Mouse (Mus musculus) forebrain, embryonic 11.5 days (tissue): ENCODE measurements around the gene Wfdc5. TPM values are rescaled to one million over a fixed set of nuclear protein-coding genes. Genes with fewer than 3 reads are reported as not detected.

Experiments
- ATAC-seq: fragments of 200-750 bp; cut with Nextera tagmentation; replicated peaks from 2 replicates; pipeline ENCODE4 v1.8.0; 2017; ENCODE audit warnings: moderate TSS enrichment; ENCODE audit not compliant: low FRiP score
- DNase-seq: peaks from one replicate; pipeline ENCODE4 v3.0.0-alpha.2; 2017; ENCODE audit warnings: low spot score
- H3K27ac ChIP-seq: fragments of 300-500 bp; sonication (generic); 2 replicates; pipeline ENCODE4 v1.5.1; 2014; ENCODE audit warnings: low read depth, low read length
- H3K27me3 ChIP-seq: fragments of 300-500 bp; sonication (generic); 2 replicates; pipeline ENCODE4 v1.6.1; 2014; ENCODE audit warnings: mild to moderate bottlenecking, low read length, mixed read lengths; ENCODE audit not compliant: control insufficient read depth, insufficient read depth
- H3K36me3 ChIP-seq: fragments of 300-500 bp; sonication (generic); 2 replicates; pipeline ENCODE4 v1.6.1; 2014; ENCODE audit warnings: mild to moderate bottlenecking, low read length, moderate library complexity, mixed read lengths; ENCODE audit not compliant: control insufficient read depth, insufficient read depth
- H3K4me1 ChIP-seq: fragments of 300-500 bp; sonication (generic); replicated peaks from 2 replicates; pipeline ENCODE4 v1.6.1; 2014; ENCODE audit warnings: low read length, mixed read lengths; ENCODE audit not compliant: control insufficient read depth, insufficient read depth
- H3K4me2 ChIP-seq: fragments of 300-500 bp; sonication (generic); 2 replicates; pipeline ENCODE4 v1.6.1; 2014; ENCODE audit warnings: low read depth, mild to moderate bottlenecking, low read length, moderate library complexity, mixed read lengths; ENCODE audit not compliant: severe bottlenecking
- H3K4me3 ChIP-seq: fragments of 300-500 bp; sonication (generic); 2 replicates; pipeline ENCODE4 v1.5.1; 2014; ENCODE audit warnings: low read depth, low read length
- H3K9ac ChIP-seq: fragments of 300-500 bp; sonication (generic); 2 replicates; pipeline ENCODE4 v1.6.1; 2014; ENCODE audit warnings: low read length
- H3K9me3 ChIP-seq: fragments of 300-500 bp; sonication (generic); 2 replicates; pipeline ENCODE4 v1.6.1; 2016; ENCODE audit warnings: low read length, mixed read lengths; ENCODE audit not compliant: control insufficient read depth
- WGBS: fragments of 180-500 bp; shearing (Covaris S2); extraction: QIAGEN DNeasy Blood & Tissue Kit; methylation state at CpG from one replicate; pipeline ENCODE4 v1.1.7; 2014; 5-methylcytosine and 5-hydroxymethylcytosine counted together
- polyA plus RNA-seq: library from polyadenylated mRNA; unstranded; fragments of >200 nt; fragmentation: Nextera tagmentation; extraction: Ambion mirVana; gene quantifications from 2 replicates; pipeline ENCODE4 v1.2.1, GENCODE M21; 2014

Wfdc5 gene
- polyA plus RNA-seq, 1 experiment from 2014 or later: not detected

DNA sequence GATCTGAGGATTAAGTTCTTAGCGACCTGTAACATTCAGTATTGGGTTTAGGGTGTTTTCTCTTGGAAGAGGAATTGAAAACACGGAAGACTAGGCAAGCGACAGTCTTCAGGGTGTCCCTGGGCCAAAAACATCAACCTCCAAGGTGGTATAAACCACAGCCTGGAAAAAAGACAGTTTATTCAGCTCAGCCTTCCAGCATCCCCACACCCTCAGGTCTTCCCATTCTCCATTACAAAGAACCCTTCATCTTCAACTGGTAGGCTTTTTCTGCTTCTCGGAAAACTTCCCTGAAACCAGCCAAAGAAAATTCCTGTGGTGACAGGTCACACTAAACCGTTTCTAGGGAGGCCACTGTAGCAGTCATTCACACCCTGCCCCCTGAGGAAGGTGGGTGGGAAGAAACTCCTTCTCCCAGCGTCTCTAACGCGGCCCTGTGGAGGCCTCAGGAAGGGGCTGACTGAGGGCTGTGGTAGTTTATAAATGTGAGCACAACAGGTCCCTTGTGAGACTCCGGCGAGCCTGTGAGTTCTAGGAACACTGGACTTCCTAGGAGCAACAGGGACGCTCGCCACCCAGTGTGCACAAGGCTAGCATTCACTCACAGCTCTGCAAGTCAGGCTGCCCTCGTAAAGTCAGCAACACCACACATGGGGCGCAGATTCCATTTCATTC lies 32.3 kb downstream of the Wfdc5 start:
- H3K36me3 ChIP-seq: no peaks in the 10 kb centered on the region; the same call in 1 of the 2 replicates
- ATAC-seq (no peak), DNase-seq (no peak)
- no peak overlapping the region for H3K4me2 ChIP-seq
- H3K27me3 ChIP-seq: no peaks in the 10 kb centered on the region
- WGBS: 58% methylated on average over 14 of the region's 14 CpGs
- H3K4me1 ChIP-seq: no peaks in the 10 kb centered on the region
- no peak overlapping the region for H3K4me3 ChIP-seq
- H3K9ac ChIP-seq: no peak overlapping the region
- H3K9me3 ChIP-seq: no peaks in the 10 kb centered on the region
- H3K27ac ChIP-seq: no peak overlapping the region

DNA sequence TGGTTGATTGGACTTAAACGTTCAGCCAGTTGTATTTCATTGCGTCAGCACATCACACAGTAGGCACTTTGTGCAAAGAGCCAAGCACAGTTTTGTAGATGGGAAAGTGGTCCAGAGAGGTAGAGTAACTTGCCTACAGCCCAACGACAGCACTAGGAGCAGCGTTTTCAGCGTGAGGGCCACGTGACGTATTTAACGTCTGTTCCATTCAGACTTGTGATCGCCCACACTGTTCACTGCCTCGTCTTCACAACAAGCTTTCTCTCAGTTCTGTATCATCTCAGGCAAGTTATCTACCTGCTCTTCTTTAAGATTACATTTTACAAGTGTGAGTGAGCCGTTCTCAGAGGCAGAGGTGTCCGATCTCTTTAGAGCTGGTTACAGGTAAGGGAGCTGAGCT lies 36.0 kb downstream of the Wfdc5 start:
- Histone ChIP-seq H3K9ac (no peak overlapping the region), H3K27me3 (no peaks in the 10 kb centered on the region), H3K36me3 (no peaks in the 10 kb centered on the region), H3K9me3 (no peaks in the 10 kb centered on the region), H3K4me1 (no peaks in the 10 kb centered on the region), H3K27ac (no peak overlapping the region), H3K4me2 (no peak overlapping the region), H3K4me3 (no peak overlapping the region)
- DNase-seq: no peak
- 96% methylated on average over 12 of the region's 12 CpGs for WGBS
- ATAC-seq: no peak

DNA sequence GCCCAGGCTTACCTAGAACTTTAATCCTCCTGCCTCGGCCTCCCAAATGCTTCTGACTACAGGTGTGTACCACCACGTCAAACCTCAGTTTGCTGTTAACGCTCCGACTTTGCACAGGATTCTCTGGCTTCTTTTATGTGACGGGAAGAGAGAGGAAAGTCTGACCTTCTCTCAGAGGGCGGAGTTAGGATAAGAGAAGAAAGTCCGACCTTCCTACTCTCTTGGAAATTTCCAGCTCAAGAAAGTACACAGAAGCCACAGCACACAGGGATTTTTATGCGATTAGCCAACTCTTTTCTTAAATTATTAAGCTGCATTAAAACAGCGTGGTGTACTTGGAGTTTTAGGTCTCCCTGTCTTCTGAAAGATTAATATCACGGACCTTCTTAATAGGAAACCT lies 38.0 kb downstream of the Wfdc5 start:
- H3K9ac ChIP-seq: no peak overlapping the region
- 89% methylated on average over 10 of the region's 10 CpGs for WGBS
- ATAC-seq: no peak

DNA sequence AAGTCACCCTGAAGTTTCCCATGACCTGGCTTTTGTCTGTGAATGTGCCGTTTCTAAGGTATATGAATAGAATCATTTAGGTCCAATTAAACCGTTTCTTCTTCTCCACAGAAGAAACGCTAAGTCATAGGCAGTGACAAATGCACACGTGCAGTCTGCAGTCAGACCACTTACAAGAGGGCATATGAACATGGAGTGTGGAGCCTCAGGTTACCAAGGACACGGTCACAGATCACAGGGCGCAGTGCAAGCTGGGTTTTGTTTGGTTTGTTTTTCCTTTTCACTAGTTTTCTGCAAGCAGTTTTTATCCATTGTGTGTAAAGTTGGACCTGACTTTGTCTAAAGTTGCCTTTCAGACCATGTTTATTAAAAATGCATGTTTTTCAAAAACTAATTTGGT lies 38.5 kb downstream of the Wfdc5 start:
- no peak overlapping the region for H3K27ac ChIP-seq
- no peaks in the 10 kb centered on the region for H3K27me3 ChIP-seq
- no peak overlapping the region for H3K4me3 ChIP-seq
- no peaks in the 10 kb centered on the region for H3K9me3 ChIP-seq
- H3K4me2 ChIP-seq: no peak overlapping the region
- WGBS: 79% methylated on average over 6 of the region's 6 CpGs
- DNase-seq (no peak), ATAC-seq (no peak)
- no peaks in the 10 kb centered on the region for H3K4me1 ChIP-seq
- H3K36me3 ChIP-seq: no peaks in the 10 kb centered on the region; the same call in 1 of the 2 replicates
- H3K9ac ChIP-seq: no peak overlapping the region

More for the DNA sequence above, 38.0 kb downstream of the Wfdc5 start:
- no peak overlapping the region for H3K27ac ChIP-seq
- no peaks in the 10 kb centered on the region; the same call in 1 of the 2 replicates for H3K36me3 ChIP-seq
- no peaks in the 10 kb centered on the region for H3K4me1 ChIP-seq
- H3K4me2 ChIP-seq: no peak overlapping the region
- no peaks in the 10 kb centered on the region for H3K9me3 ChIP-seq
- no peak for DNase-seq
- H3K27me3 ChIP-seq: no peaks in the 10 kb centered on the region
- no peak overlapping the region for H3K4me3 ChIP-seq

DNA sequence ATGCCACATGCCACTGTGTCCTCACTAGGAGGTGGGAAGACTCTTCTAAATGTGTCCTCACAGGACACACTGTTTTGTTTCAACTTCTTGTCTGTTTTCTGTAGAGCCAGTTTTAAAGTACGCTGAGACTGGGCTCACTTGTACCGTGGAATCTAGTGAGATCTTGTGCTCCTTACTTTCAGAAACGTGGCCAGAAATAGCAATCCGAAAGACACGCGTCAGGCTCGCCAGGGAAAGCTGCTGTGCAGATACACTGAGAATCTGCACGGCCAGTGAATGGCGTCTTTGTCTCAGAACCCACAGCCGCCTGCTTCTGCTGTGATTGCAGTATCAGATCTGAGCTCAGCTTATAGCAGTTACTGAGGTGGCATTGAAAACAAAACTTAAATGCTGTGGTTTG lies 40.5 kb downstream of the Wfdc5 start:
- Histone ChIP-seq H3K27ac (no peak overlapping the region), H3K27me3 (no peaks in the 10 kb centered on the region), H3K4me1 (no peaks in the 10 kb centered on the region), H3K36me3 (no peaks in the 10 kb centered on the region; the same call in 1 of the 2 replicates), H3K9ac (no peak overlapping the region), H3K4me2 (no peak overlapping the region), H3K9me3 (no peaks in the 10 kb centered on the region), H3K4me3 (no peak overlapping the region)
- no peak for DNase-seq
- WGBS: 74% methylated on average over 10 of the region's 10 CpGs
- ATAC-seq: no peak

DNA sequence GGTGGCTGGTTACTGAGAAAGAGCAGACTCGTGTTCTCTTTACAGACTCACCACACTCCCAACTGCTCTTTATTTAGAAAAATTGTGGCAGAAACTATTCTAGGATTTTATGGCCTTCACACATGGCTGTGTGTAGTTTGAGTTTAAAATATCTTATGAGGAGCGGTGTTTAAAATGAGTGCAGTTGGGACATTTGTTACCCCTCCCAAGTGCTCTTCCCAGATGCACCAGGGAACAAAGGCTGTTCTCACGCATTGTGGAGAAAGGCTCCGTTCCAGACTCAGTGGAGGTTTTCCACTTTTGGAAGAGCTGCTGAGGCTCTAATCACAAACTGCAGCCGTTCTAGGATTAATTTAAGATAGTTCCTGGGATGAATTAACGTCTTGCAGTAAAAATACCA lies 44.8 kb downstream of the Wfdc5 start:
- Histone ChIP-seq H3K4me3 (no peak overlapping the region), H3K9ac (no peak overlapping the region)

DNA sequence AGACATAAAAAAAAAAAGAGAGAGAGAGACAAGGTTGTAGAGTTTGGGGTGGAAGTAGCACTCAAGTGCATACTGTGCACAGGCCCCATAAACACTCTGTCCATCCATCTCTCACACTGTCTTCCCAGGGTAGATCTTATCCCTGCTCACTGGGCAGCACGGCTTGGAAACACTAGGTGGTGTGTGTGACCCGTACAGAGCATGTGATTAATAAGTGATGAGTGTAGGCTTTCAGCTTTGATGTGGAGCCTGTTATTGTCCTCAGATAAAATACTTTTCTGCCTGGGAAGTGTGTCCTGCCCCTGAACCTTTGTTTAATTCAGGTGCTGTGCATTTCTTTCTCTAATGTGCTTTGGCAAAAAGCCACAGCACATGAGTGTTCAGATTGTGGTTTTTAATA lies 46.1 kb downstream of the Wfdc5 start:
- DNase-seq: no peak
- no peak overlapping the region for H3K27ac ChIP-seq
- WGBS: 44% methylated on average over 2 of the region's 2 CpGs
- no peaks in the 10 kb centered on the region; the same call in 1 of the 2 replicates for H3K36me3 ChIP-seq
- no peaks in the 10 kb centered on the region for H3K4me1 ChIP-seq
- no peak overlapping the region for H3K4me3 ChIP-seq
- no peak overlapping the region for H3K9ac ChIP-seq
- no peak for ATAC-seq
- H3K9me3 ChIP-seq: no peaks in the 10 kb centered on the region
- H3K4me2 ChIP-seq: no peak overlapping the region
- H3K27me3 ChIP-seq: no peaks in the 10 kb centered on the region

More for the DNA sequence above, 44.8 kb downstream of the Wfdc5 start:
- Histone ChIP-seq H3K4me1 (no peaks in the 10 kb centered on the region), H3K9me3 (no peaks in the 10 kb centered on the region), H3K4me2 (no peak overlapping the region), H3K36me3 (no peaks in the 10 kb centered on the region; the same call in 1 of the 2 replicates), H3K27ac (no peak overlapping the region), H3K27me3 (no peaks in the 10 kb centered on the region)
- DNase-seq: no peak
- ATAC-seq: no peak
- WGBS: 83% methylated on average over 6 of the region's 6 CpGs

DNA sequence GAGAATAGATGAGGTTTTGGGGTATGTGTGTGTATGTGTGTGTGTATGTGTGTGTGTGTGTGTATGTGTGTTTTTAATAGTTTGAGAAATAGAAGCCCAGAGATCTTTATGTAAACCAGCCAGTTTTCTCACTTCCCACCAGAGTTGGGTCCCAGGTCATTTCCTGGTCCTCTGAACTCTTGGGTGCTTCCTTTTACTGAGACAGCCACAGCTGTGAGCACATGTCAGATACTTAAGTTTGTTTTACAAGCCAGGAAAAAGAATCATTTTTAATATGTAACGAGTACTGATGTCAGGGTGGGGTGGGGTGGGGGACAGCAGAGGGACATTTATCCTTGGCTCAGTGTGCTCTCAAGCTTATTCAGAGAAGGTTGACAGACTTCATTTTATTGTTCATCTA lies 47.2 kb downstream of the Wfdc5 start:
- H3K4me1 ChIP-seq: no peaks in the 10 kb centered on the region
- H3K4me3 ChIP-seq: no peak overlapping the region
- H3K9ac ChIP-seq: no peak overlapping the region
- no peak for ATAC-seq
- WGBS: 91% methylated on average over 1 of the region's 1 CpGs
- no peak overlapping the region for H3K27ac ChIP-seq
- H3K4me2 ChIP-seq: no peak overlapping the region
- no peaks in the 10 kb centered on the region for H3K9me3 ChIP-seq
- no peaks in the 10 kb centered on the region; the same call in 1 of the 2 replicates for H3K36me3 ChIP-seq
- no peak for DNase-seq
- no peaks in the 10 kb centered on the region for H3K27me3 ChIP-seq

DNA sequence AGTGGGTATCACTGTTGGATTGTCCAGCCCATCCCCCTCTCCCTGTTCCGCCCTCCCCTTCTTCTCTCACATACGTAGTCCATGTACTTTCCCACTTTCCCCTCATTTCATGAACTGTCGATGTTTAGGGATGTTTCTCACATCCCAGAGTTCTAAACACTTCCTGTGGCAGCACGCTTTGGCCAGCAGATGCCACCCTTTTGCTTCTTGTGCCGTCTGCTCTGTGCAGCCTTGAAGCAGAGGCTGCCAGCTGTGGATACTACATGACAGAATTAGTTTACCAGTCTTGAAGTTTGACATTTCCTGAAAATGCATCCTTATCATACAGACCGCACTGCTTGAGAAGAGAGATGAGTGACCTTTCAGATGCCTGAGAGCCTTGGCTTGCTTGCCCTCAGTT lies 48.0 kb downstream of the Wfdc5 start:
- Histone ChIP-seq H3K27ac (no peak overlapping the region), H3K9ac (no peak overlapping the region), H3K36me3 (no peaks in the 10 kb centered on the region), H3K4me1 (no peaks in the 10 kb centered on the region), H3K4me3 (no peak overlapping the region), H3K9me3 (no peaks in the 10 kb centered on the region), H3K27me3 (no peaks in the 10 kb centered on the region), H3K4me2 (no peak overlapping the region)
- ATAC-seq: no peak
- no peak for DNase-seq
- 80% methylated on average over 6 of the region's 6 CpGs for whole genome bisulfite sequencing
